Mouse (Mus musculus) cortical plate, adult 2 months (tissue): ENCODE results near the gene Casz1. TPM values are rescaled to one million over a fixed set of nuclear protein-coding genes. Genes with fewer than 3 reads are reported as not detected.

Experiments used
- H3K27ac ChIP-seq: fragments of 200-500 bp; 2 replicates; pipeline ENCODE4 v1.5.1; 2012; ENCODE audit warnings: low read length, control low read depth, inconsistent platforms; ENCODE audit not compliant: insufficient read depth
- H3K4me1 ChIP-seq: fragments of 200-500 bp; 2 replicates; pipeline ENCODE4 v1.6.1; 2011; ENCODE audit warnings: low read length; ENCODE audit not compliant: control insufficient read depth, insufficient read depth
- H3K4me3 ChIP-seq: fragments of 200-500 bp; 2 replicates; pipeline ENCODE4 v1.5.1; 2011; ENCODE audit warnings: mild to moderate bottlenecking, low read length, control low read depth; ENCODE audit not compliant: insufficient read depth
- CTCF ChIP-seq: fragments of 200-500 bp; IDR thresholded peaks from 2 replicates; pipeline ENCODE4 v1.5.1; 2011; ENCODE audit warnings: mild to moderate bottlenecking, control low read depth, low read length; ENCODE audit not compliant: insufficient read depth; ENCODE audit errors: extremely low read depth
- POLR2A ChIP-seq: fragments of 200-500 bp; IDR thresholded peaks from 2 replicates; pipeline ENCODE4 v1.6.1; 2011; ENCODE audit warnings: mild to moderate bottlenecking, low read length, control low read depth; ENCODE audit not compliant: insufficient read depth; ENCODE audit errors: extremely low read depth
- polyA plus RNA-seq: library from polyadenylated mRNA; depleted of rRNA; stranded (reverse); fragments of >200 nt; gene quantifications from 2 replicates; pipeline ENCODE4 v1.2.3, GENCODE M21; 2012

Casz1 gene
- polyA plus RNA-seq, 1 experiment = 0.69 TPM

GRCm38 (mm10) chr4:148971613-148972242, 167.5 kb downstream of the Casz1 start:
- H3K4me1 ChIP-seq = no peaks in the 10 kb centered on the region
- H3K4me3 ChIP-seq = no peak overlapping the region
- H3K27ac ChIP-seq = no peak overlapping the region
- no peak for TF ChIP-seq CTCF
- TF ChIP-seq POLR2A = no peak

GRCm38 (mm10) chr4:148972707-148973106, 168.5 kb downstream of the Casz1 start:
- TF ChIP-seq POLR2A (no peak), CTCF (no peak)

GRCm38 (mm10) chr4:148973387-148973786, 169.2 kb downstream of the Casz1 start:
- no peaks in the 10 kb centered on the region for H3K4me1 ChIP-seq
- no peak overlapping the region for H3K4me3 ChIP-seq
- no peak overlapping the region for H3K27ac ChIP-seq
- TF ChIP-seq CTCF = no peak
- TF ChIP-seq POLR2A = no peak

More at GRCm38 (mm10) chr4:148972707-148973106, 168.5 kb downstream of the Casz1 start:
- Histone ChIP-seq H3K4me3 (no peak overlapping the region), H3K27ac (no peak overlapping the region), H3K4me1 (no peaks in the 10 kb centered on the region)

- TF ChIP-seq CTCF (no peak), POLR2A (no peak)
- no peak overlapping the region for H3K27ac ChIP-seq
Measured at GRCm38 (mm10) chr4:148974833-148975232, 170.6 kb downstream of the Casz1 start.

GRCm38 (mm10) chr4:148978221-148978855, 174.1 kb downstream of the Casz1 start:
- Histone ChIP-seq H3K27ac (no peak overlapping the region), H3K4me1 (no peaks in the 10 kb centered on the region), H3K4me3 (no peak overlapping the region)
- no peak for TF ChIP-seq CTCF

More at GRCm38 (mm10) chr4:148974833-148975232, 170.6 kb downstream of the Casz1 start:
- Histone ChIP-seq H3K4me3 (no peak overlapping the region), H3K4me1 (no peaks in the 10 kb centered on the region)

GRCm38 (mm10) chr4:148978926-148979325, 174.7 kb downstream of the Casz1 start:
- no peak overlapping the region for H3K4me3 ChIP-seq
- TF ChIP-seq CTCF (no peak), POLR2A (no peak)
- no peak overlapping the region for H3K27ac ChIP-seq
- no peaks in the 10 kb centered on the region for H3K4me1 ChIP-seq

- Histone ChIP-seq H3K4me3 (no peak overlapping the region), H3K4me1 (no peaks in the 10 kb centered on the region), H3K27ac (no peak overlapping the region)
- TF ChIP-seq POLR2A (no peak), CTCF (no peak)
Measured at GRCm38 (mm10) chr4:148979837-148980236, 175.6 kb downstream of the Casz1 start.

GRCm38 (mm10) chr4:148982274-148982673, 178.0 kb downstream of the Casz1 start:
- H3K4me1 ChIP-seq = no peaks in the 10 kb centered on the region
- no peak overlapping the region for H3K4me3 ChIP-seq
- H3K27ac ChIP-seq = no peak overlapping the region
- TF ChIP-seq POLR2A (no peak), CTCF (no peak)

- no peak for TF ChIP-seq POLR2A
- TF ChIP-seq CTCF = no peak
- Histone ChIP-seq H3K4me3 (no peak overlapping the region), H3K27ac (no peak overlapping the region), H3K4me1 (no peaks in the 10 kb centered on the region)
Measured at GRCm38 (mm10) chr4:148984701-148985540, 180.7 kb downstream of the Casz1 start.
